Mouse (Mus musculus) hindbrain, embryonic 11.5 days (tissue): ENCODE results near the gene Prdm15. TPM values are rescaled to one million over a fixed set of nuclear protein-coding genes. Genes with fewer than 3 reads are reported as not detected.

Experiments
- ATAC-seq: fragments of 200-750 bp; cut with Nextera tagmentation; 2 replicates; pipeline ENCODE4 v1.8.0; 2017; ENCODE audit warnings: mild to moderate bottlenecking, moderate TSS enrichment, moderate library complexity; ENCODE audit not compliant: low FRiP score
- DNase-seq: peaks from one replicate; pipeline ENCODE4 v3.0.0-alpha.2; 2015; ENCODE audit warnings: low spot score
- H3K27ac ChIP-seq: fragments of 300-500 bp; sonication (generic); 2 replicates; pipeline ENCODE4 v1.5.1; 2014; ENCODE audit warnings: mild to moderate bottlenecking, low read depth, low read length
- H3K27me3 ChIP-seq: fragments of 300-500 bp; sonication (generic); 2 replicates; pipeline ENCODE4 v1.6.1; 2014; ENCODE audit warnings: mild to moderate bottlenecking, low read length, moderate library complexity, mixed read lengths; ENCODE audit not compliant: control insufficient read depth, insufficient read depth
- H3K36me3 ChIP-seq: fragments of 300-500 bp; sonication (generic); 2 replicates; pipeline ENCODE4 v1.6.1; 2014; ENCODE audit warnings: mild to moderate bottlenecking, low read length, moderate library complexity, mixed read lengths; ENCODE audit not compliant: control insufficient read depth, insufficient read depth
- H3K4me1 ChIP-seq: fragments of 300-500 bp; sonication (generic); replicated peaks from 2 replicates; pipeline ENCODE4 v1.6.1; 2014; ENCODE audit warnings: low read length, mixed read lengths; ENCODE audit not compliant: control insufficient read depth, insufficient read depth
- H3K4me2 ChIP-seq: fragments of 300-500 bp; sonication (generic); replicated peaks from 2 replicates; pipeline ENCODE4 v1.6.1; 2014; ENCODE audit warnings: mild to moderate bottlenecking, low read depth, low read length
- H3K4me3 ChIP-seq: fragments of 300-500 bp; sonication (generic); 2 replicates; pipeline ENCODE4 v1.5.1; 2014; ENCODE audit warnings: low read depth, low read length
- H3K9ac ChIP-seq: fragments of 300-500 bp; sonication (generic); 2 replicates; pipeline ENCODE4 v1.6.1; 2014; ENCODE audit warnings: low read depth, low read length
- H3K9me3 ChIP-seq: fragments of 300-500 bp; sonication (generic); 2 replicates; pipeline ENCODE4 v1.6.1; 2016; ENCODE audit warnings: low read length; ENCODE audit not compliant: control insufficient read depth
- WGBS: fragments of 180-500 bp; shearing (Covaris S2); extraction: QIAGEN DNeasy Blood & Tissue Kit; methylation state at CpG from one replicate; pipeline ENCODE4 v1.1.7; 2014; 5-methylcytosine and 5-hydroxymethylcytosine counted together
- polyA plus RNA-seq: library from polyadenylated mRNA; unstranded; fragments of >200 nt; fragmentation: Nextera tagmentation; extraction: Ambion mirVana; gene quantifications from 2 replicates; pipeline ENCODE4 v1.2.1, GENCODE M21; 2014

Gene Prdm15
- polyA plus RNA-seq, 1 experiment from 2014 or later = 11.7 TPM

DNA sequence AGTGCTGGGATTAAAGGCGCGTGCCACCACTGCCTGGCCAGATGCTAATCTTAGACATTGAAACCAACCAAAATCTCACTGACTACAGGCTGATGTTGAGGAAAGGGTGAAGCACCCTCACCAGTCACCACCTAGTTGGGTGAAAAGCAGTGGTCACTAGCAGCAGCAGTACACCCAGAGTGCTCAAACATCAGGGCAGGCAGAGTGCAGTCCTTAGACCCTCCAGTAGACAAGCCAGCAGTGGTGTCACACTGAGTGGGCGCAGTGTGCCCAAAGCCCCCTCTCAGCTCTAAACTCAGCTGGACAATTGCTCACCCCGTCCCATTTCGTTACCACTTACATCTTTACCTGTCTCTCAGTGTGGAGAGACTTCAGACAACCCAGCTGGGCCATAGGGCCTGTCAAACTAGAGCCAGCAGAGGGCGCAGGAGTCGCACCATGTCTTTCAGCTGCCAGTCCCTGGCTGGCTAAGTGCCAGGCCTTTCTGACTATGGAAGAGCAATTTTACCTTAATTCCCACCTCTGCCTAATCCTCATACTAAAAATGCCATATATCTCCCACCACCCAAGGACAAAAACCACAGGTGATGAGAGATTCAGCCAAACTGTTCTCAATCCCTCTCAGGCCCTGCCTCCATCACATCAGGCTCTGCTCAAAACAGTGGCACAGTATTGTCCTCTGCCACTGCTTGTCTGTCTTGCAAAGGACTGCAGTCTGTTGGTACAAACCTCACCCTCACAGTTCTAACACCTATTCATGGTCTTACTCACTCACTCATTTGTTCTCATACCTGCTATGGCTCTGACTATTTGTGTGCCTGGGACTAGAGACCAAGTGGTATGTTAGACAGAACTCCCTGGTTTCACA, 46.7 kb downstream of the Prdm15 start:
- Histone ChIP-seq H3K9me3 (no peaks in the 10 kb centered on the region), H3K4me2 (no peak overlapping the region), H3K4me1 (no peaks in the 10 kb centered on the region), H3K9ac (no peak overlapping the region), H3K4me3 (no peak overlapping the region), H3K36me3 (no peaks in the 10 kb centered on the region), H3K27ac (no peak overlapping the region), H3K27me3 (no peaks in the 10 kb centered on the region)
- ATAC-seq (no peak), DNase-seq (peak; percentile 74)
- WGBS = 79% methylated on average over 7 of the region's 7 CpGs

DNA sequence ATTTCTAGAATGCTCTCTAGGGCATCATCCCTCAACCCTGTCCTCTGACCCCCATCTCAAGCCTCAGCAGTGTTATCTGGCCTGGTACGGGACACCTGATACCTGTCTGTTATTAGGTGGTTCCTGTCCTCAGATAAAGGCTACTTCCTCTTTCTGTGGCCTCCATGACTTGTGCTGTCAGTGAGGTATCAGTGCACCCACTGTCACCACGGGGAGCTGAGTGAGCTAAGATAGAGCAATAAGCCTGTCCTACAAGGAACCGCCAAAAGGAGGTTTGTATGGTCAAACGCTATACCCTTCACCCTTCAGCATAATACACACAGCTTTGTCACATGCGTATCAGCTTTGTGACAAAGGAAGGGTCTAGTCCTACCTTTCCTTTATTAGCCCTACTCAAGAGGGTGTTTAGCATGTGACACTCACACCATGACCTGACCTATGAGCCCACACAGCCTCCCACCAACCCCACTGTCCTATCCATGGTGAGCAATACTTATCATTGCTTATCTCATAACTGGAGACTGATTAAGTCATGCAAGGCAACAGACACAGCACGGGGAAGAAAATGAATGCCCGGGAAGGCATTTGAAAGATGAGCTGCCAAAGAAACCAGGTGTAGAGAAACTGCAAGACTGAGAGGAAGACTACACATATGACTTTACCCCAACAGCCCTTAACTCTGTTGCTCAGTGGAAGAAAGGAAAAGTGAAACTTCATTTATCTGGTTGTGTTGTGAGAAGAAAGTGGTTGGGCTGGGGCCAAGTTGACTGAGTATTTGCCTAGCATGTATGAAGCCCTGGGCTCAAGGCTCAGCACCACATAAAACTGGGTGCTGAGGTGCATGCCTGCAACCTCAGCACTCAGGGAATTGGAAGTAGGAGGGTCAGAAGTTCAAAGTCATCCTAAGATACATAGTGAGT, 53.4 kb downstream of the Prdm15 start:
- no peak for ATAC-seq
- H3K27me3 ChIP-seq = no peaks in the 10 kb centered on the region
- no peak for DNase-seq
- no peaks in the 10 kb centered on the region for H3K9me3 ChIP-seq
- H3K36me3 ChIP-seq = peaks cover 18% of the 10 kb centered on the region; the same call in 1 of the 2 replicates
- no peak overlapping the region for H3K27ac ChIP-seq
- H3K4me2 ChIP-seq = no peak overlapping the region
- H3K4me1 ChIP-seq = no peaks in the 10 kb centered on the region
- no peak overlapping the region for H3K9ac ChIP-seq
- WGBS = 90% methylated on average over 7 of the region's 7 CpGs
- H3K4me3 ChIP-seq = no peak overlapping the region

DNA sequence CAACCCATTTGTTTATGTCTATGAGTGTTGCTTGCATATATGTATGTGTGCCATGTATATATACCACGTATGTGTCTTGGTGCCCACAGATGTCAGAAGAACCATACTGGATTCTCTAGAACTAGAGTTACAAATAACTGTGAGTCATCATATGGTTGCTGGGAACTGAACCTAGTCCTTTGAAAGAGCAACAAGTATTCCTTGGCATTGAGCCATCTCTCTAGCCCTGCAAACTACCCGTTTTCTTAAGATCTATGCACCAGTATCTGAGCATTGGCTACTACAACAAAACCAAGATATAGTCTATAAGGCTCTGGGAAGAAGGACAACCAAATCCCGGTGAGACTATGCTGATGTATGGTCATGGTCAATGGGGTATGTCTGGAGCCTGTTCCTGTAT, 54.4 kb downstream of the Prdm15 start:
- no peak overlapping the region for H3K4me3 ChIP-seq
- no peak for ATAC-seq
- no peak overlapping the region for H3K4me2 ChIP-seq
- no peak overlapping the region for H3K27ac ChIP-seq
- no peaks in the 10 kb centered on the region for H3K9me3 ChIP-seq
- H3K27me3 ChIP-seq = no peaks in the 10 kb centered on the region
- peaks cover 18% of the 10 kb centered on the region; the same call in 1 of the 2 replicates for H3K36me3 ChIP-seq
- no peaks in the 10 kb centered on the region for H3K4me1 ChIP-seq
- H3K9ac ChIP-seq = no peak overlapping the region
- WGBS = 92% methylated on average over 3 of the region's 3 CpGs
- DNase-seq = no peak

DNA sequence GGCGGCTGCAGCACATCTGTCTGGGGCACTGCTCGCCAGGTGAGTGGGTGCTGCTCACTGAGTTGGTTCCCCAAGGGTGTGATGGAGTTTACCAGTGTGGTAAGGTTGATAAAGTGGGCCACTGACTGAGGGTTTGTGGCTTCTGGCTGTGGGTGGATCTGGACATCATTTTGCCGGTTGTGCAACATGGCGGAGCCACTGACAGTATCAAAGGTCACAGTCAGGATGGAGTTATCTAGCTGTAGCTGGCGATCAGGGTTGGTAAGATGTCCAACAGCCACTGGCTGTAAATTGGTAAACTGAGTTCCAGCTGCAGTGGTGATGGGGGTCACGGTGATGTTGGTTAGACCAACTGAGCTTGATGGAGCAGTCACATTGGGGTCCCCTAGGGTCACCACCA, 57.4 kb downstream of the Prdm15 start:
- 94% methylated on average over 6 of the region's 6 CpGs for WGBS
- peaks cover 18% of the 10 kb centered on the region; the same call in 1 of the 2 replicates for H3K36me3 ChIP-seq

DNA sequence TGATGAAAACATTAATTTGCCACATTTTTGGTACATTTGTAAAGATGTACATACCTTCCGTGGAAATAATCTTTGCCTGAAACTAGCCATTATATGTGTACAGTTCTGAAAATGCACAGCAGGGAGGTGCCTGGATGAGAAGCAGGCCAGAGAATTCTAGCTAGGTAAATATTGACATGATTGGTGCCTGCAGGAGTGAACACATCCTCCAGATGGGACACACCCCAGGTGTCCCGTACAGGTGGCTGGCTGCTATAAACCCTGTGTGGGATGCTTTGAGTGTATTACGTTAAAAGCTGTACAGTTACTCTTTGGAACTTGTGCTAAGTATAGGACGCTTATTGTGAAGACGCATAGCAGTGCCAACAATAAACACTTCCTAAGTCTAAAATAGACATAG, 68.6 kb downstream of the Prdm15 start:
- Histone ChIP-seq H3K4me3 (no peak overlapping the region), H3K9ac (no peak overlapping the region), H3K27ac (no peak overlapping the region), H3K36me3 (no peaks in the 10 kb centered on the region), H3K4me2 (no peak overlapping the region), H3K4me1 (no peaks in the 10 kb centered on the region), H3K27me3 (no peaks in the 10 kb centered on the region), H3K9me3 (no peaks in the 10 kb centered on the region)
- no peak for ATAC-seq
- WGBS = 92% methylated on average over 5 of the region's 5 CpGs
- no peak for DNase-seq

More for the DNA sequence above, 57.4 kb downstream of the Prdm15 start:
- ATAC-seq (no peak), DNase-seq (no peak)
- no peak overlapping the region for H3K27ac ChIP-seq
- no peaks in the 10 kb centered on the region for H3K27me3 ChIP-seq
- no peaks in the 10 kb centered on the region for H3K9me3 ChIP-seq
- no peak overlapping the region for H3K4me2 ChIP-seq
- no peak overlapping the region for H3K9ac ChIP-seq
- H3K4me3 ChIP-seq = no peak overlapping the region
- no peaks in the 10 kb centered on the region for H3K4me1 ChIP-seq

DNA sequence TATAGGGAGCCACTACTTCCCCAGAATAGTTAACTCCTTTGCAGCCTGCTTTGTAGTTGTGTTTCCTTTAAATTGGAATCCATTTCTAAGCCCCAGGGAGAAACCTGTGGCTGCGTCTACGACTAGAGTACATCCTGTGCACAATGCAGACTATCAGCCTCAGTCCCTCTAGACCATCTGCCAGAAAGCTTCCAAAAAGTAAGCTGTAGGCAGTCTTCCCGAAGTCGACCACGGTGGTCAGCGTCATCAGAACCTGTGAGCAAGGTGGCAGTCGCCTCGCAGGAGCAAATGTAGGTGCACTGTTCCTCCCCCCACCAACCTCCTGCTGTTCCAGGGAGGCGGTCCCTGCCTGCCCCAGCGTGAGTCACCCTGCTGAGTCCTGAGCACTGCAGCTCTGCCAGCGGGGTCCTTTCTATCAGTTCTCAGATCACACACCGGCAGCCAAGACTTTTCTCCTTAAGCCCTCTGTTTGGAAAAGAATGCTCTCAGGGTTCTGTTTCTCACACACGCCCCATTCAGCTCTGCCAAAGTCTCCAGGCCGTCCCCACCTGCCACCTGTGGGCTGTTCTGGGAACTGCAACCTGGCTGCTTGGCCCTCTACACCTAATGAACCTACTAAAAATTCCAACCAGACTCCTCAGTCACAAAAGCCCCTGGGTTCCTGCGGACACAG, 73.2 kb downstream of the Prdm15 start:
- peak; percentile 83 for DNase-seq
- Histone ChIP-seq H3K27ac (no peak overlapping the region), H3K4me3 (no peak overlapping the region), H3K9ac (no peak overlapping the region), H3K4me1 (no peaks in the 10 kb centered on the region), H3K27me3 (no peaks in the 10 kb centered on the region), H3K4me2 (no peak overlapping the region), H3K9me3 (no peaks in the 10 kb centered on the region), H3K36me3 (no peaks in the 10 kb centered on the region)
- ATAC-seq = peak; percentile 54; the same call in 1 of the 2 replicates
- 36% methylated on average over 15 of the region's 15 CpGs for WGBS

DNA sequence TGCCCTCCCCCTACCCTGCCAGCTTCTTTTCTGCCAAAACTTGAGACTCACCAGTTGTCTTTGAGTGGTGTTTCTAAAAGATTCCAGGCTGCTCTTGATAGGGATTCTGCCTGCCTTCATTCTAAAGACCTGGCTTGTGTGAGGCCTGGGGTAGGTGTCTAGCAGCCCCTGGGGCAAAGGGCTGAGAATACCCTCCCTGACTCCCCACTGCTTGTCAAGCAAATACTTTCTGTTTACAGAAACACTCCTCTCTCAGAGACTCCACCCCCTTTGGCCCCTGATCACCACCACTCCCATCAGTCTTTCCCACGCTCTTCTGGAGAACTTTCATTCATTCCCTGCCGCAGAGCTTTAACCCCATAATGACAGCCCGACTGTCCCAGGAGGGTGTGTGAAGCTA, 85.1 kb downstream of the Prdm15 start:
- Histone ChIP-seq H3K9me3 (no peaks in the 10 kb centered on the region), H3K27me3 (peaks cover 38% of the 10 kb centered on the region), H3K9ac (no peak overlapping the region), H3K27ac (no peak overlapping the region), H3K36me3 (no peaks in the 10 kb centered on the region), H3K4me3 (no peak overlapping the region), H3K4me2 (no peak overlapping the region), H3K4me1 (peaks cover 5% of the 10 kb centered on the region; the same call in 1 of the 2 replicates)
- 29% methylated on average over 3 of the region's 3 CpGs for WGBS
- DNase-seq = no peak
- no peak for ATAC-seq

DNA sequence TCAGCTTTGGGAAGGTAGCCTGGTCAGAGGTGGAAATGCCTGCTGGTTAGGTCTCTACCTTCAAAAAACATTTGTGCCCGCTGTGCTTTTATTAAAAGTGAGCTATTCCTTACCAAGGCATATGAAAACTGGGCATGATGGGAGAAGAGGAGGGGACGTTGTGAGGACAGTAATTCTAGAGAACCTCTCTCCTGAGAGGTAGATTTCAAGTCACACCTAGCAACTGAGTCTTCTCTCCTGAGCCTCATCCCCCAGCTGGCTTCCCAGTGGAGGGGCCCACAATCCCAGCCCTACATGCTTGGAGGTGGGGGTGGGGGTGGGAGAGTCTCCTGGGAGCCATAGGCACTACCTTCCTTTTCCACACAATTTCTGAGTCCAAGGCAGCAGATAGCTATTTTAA, 87.0 kb downstream of the Prdm15 start:
- Histone ChIP-seq H3K27me3 (peaks cover 39% of the 10 kb centered on the region), H3K4me3 (no peak overlapping the region), H3K4me1 (peaks cover 5% of the 10 kb centered on the region; the same call in 1 of the 2 replicates), H3K36me3 (no peaks in the 10 kb centered on the region), H3K9ac (no peak overlapping the region), H3K9me3 (no peaks in the 10 kb centered on the region), H3K27ac (no peak overlapping the region), H3K4me2 (no peak overlapping the region)
- no peak for DNase-seq
- WGBS = 56% methylated on average over 2 of the region's 2 CpGs
- ATAC-seq = no peak
